Mouse (Mus musculus): Measurements from ENCODE around the gene Cntnap4. TPM values are rescaled to one million over a fixed set of nuclear protein-coding genes. Genes with fewer than 3 reads are reported as not detected.

Cntnap4 gene
- total and polyA plus RNA-seq, 3 experiments, result not detected

- no peaks in the 10 kb centered on the region for H3K27me3 ChIP-seq (replicated peaks)
- H3K4me1 ChIP-seq (ENCODE audit: control insufficient read depth in 1 of 2, insufficient read depth in 2 of 2), result no peaks in the 10 kb centered on the region
- dilution Hi-C loops (cut with MboI; ENCODE audit: extremely low pct_ligation_motif_present, extremely low pct_unique_long_range_greater_than_20kb, low sequenced_read_pairs) (no loop called here), in situ Hi-C loops (cut with MboI; ENCODE audit: low pct_ligation_motif_present, low pct_unique_long_range_greater_than_20kb, low sequenced_read_pairs) (no loop called here)
- no peak for DNase-seq (ENCODE audit: extremely low read depth)
- H3K4me3 ChIP-seq (replicated peaks in 1 of 3; ENCODE audit: low read depth in 2 of 3, low read length in 2 of 3, poor library complexity in 1 of 3), result no peak overlapping the region
- no peak overlapping the region for H3K9ac ChIP-seq (ENCODE audit: insufficient read depth, low read depth)
- no peaks in the 10 kb centered on the region for H3K36me3 ChIP-seq (replicated peaks in 1 of 2; ENCODE audit: control insufficient read depth in 1 of 2, insufficient read depth in 1 of 2, low read length in 1 of 2)
- no peak for TF ChIP-seq SMC3 (IDR thresholded peaks at IDR 0.05; ENCODE audit: low read depth, low read length)
- TF ChIP-seq MAFK (IDR thresholded peaks at IDR 0.05; ENCODE audit: insufficient replicate concordance, low read length), result no peak
- no peak for TF ChIP-seq POLR2A (IDR thresholded peaks at IDR 0.05; ENCODE audit: low read depth, low read length)
- no peak for TF ChIP-seq MAZ (IDR thresholded peaks at IDR 0.05; ENCODE audit: low read depth, low read length)
- TF ChIP-seq HCFC1 (IDR thresholded peaks at IDR 0.05; ENCODE audit: low read depth, low read length), result no peak
- TF ChIP-seq CTCF (conservative IDR thresholded peaks at IDR 0.05 in 1 of 2, IDR thresholded peaks at IDR 0.05 in 1 of 2; ENCODE audit: low read depth in 2 of 2, low read length in 2 of 2), result no peak
- no peak for TF ChIP-seq ETS1 (conservative IDR thresholded peaks at IDR 0.05; ENCODE audit: low read depth, low read length)
- no peak for TF ChIP-seq UBTF (IDR thresholded peaks at IDR 0.05; ENCODE audit: low read depth, low read length)
- TF ChIP-seq RAD21 (IDR thresholded peaks at IDR 0.05; ENCODE audit: low read depth, low read length), result no peak
- TF ChIP-seq MAX (IDR thresholded peaks at IDR 0.05; ENCODE audit: low read length), result no peak
- no peak for TF ChIP-seq ELF1 (IDR thresholded peaks at IDR 0.05; ENCODE audit: low read depth, low read length)
- TF ChIP-seq ZNF384 (IDR thresholded peaks at IDR 0.05; ENCODE audit: low read depth, low read length), result no peak
- no peak for TF ChIP-seq BHLHE40 (IDR thresholded peaks at IDR 0.05; ENCODE audit: low read depth, low read length)
- no peak for TF ChIP-seq EP300 (IDR thresholded peaks at IDR 0.05; ENCODE audit: low read length)
- no peak for TF ChIP-seq JUND (conservative IDR thresholded peaks at IDR 0.05; ENCODE audit: low read depth, low read length)
- TF ChIP-seq ZKSCAN1 (IDR thresholded peaks at IDR 0.05; ENCODE audit: borderline replicate concordance, low read depth, low read length), result no peak
- H3K79me2 ChIP-seq (replicated peaks; ENCODE audit: control insufficient read depth, extremely low read depth, insufficient read depth, poor library complexity, severe bottlenecking), result no peaks in the 10 kb centered on the region
- no peak overlapping the region for H3K27ac ChIP-seq (ENCODE audit: insufficient read depth, low read depth)
- H3K9me3 ChIP-seq (replicated peaks; ENCODE audit: low read length), result peaks cover 37% of the 10 kb centered on the region
- H3K4me2 ChIP-seq (ENCODE audit: insufficient read depth, low read depth, poor library complexity, severe bottlenecking), result no peak overlapping the region
Observed at GRCm38 (mm10) chr8:112906458-112907112, 336.7 kb downstream of the Cntnap4 start.

GRCm38 (mm10) chr8:112909527-112909926, 339.7 kb downstream of the Cntnap4 start:
- TF ChIP-seq MXI1 (IDR thresholded peaks at IDR 0.05; ENCODE audit: low read depth, low read length) (no peak), ELF1 (IDR thresholded peaks at IDR 0.05; ENCODE audit: low read depth, low read length) (no peak), CHD2 (IDR thresholded peaks at IDR 0.05; ENCODE audit: low read length) (no peak), E2F4 (IDR thresholded peaks at IDR 0.05; ENCODE audit: insufficient replicate concordance, low read depth, low read length) (no peak), ZKSCAN1 (IDR thresholded peaks at IDR 0.05; ENCODE audit: borderline replicate concordance, low read depth, low read length) (no peak), IRF4 (IDR thresholded peaks at IDR 0.05; ENCODE audit: low read depth, low read length) (no peak), CHD1 (IDR thresholded peaks at IDR 0.05; ENCODE audit: low read depth, low read length) (no peak), KAT2A (IDR thresholded peaks at IDR 0.05; ENCODE audit: insufficient replicate concordance, low read length) (no peak)
- no peak for DNase-seq (ENCODE audit: extremely low read depth)
- Histone ChIP-seq H3K79me2 (replicated peaks; ENCODE audit: control insufficient read depth, extremely low read depth, insufficient read depth, poor library complexity, severe bottlenecking) (no peaks in the 10 kb centered on the region), H3K27me3 (replicated peaks) (no peaks in the 10 kb centered on the region), H3K36me3 (replicated peaks in 1 of 2; ENCODE audit: control insufficient read depth in 1 of 2, insufficient read depth in 1 of 2, low read length in 1 of 2) (no peaks in the 10 kb centered on the region), H3K9ac (ENCODE audit: insufficient read depth, low read depth) (no peak overlapping the region), H3K4me3 (replicated peaks in 1 of 3; ENCODE audit: low read depth in 2 of 3, low read length in 2 of 3, poor library complexity in 1 of 3) (no peak overlapping the region), H3K4me2 (ENCODE audit: insufficient read depth, low read depth, poor library complexity, severe bottlenecking) (no peak overlapping the region), H3K27ac (ENCODE audit: insufficient read depth, low read depth) (no peak overlapping the region), H3K4me1 (ENCODE audit: control insufficient read depth in 1 of 2, insufficient read depth in 2 of 2) (no peaks in the 10 kb centered on the region), H3K9me3 (replicated peaks; ENCODE audit: low read length) (peaks cover 32% of the 10 kb centered on the region)
- in situ Hi-C loops (cut with MboI; ENCODE audit: low pct_ligation_motif_present, low pct_unique_long_range_greater_than_20kb, low sequenced_read_pairs) (no loop called here), dilution Hi-C loops (cut with MboI; ENCODE audit: extremely low pct_ligation_motif_present, extremely low pct_unique_long_range_greater_than_20kb, low sequenced_read_pairs) (no loop called here)
